Mouse (Mus musculus): ENCODE data around the gene Slc6a16. TPM values are rescaled to one million over a fixed set of nuclear protein-coding genes. Genes with fewer than 3 reads are reported as not detected.

Gene Slc6a16
- polyA plus RNA-seq (2012; fragmentation: generic; extraction: Trizol), result not detected
- long read RNA-seq, experiment 1, result 0 reads
- long read RNA-seq, experiment 2, result 0 reads

DNA sequence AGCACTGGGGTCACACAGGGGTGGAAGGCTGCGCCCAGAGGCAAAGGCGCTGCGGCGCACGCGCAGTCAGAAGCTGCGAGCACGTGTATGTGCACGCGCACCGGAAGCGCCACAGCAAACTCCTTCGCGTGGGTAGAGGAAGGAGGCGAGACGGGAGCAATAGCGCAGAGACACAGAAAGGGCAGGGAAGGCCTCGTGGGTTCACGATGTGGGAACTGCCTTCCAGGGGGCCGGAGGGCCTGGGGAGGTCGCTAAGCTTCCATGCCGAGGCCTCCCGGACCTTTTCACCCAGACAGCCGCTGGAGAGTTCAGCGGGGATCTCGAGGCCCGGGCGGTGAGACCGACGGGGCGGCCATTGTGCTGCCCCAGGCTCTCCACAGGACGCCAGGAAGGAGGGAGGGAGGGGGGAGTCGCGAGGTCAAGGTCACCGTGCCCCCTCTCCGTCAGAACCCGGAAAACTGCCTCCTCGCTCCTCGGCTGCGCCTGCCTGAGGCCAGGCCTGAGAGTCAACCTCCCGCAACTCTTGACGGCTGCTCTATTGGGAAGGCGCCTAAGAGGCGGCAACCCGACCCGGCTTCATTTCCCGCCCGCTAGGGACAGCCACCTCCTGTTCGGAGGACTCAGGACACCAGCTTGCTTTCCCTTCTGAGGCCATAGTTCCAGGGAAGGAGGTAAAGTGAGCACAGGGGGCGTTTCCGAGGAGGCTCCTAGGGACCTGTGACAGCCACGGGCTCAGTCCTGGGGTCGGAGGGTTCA, at the start of gene Slc6a16:
TSS of gene Slc6a16 (plus strand) at position 453 of the 756 bp plus-strand sequence.
- no peaks in the 10 kb centered on the region for H3K36me3 ChIP-seq (ENCODE audit: control insufficient read depth, insufficient read depth)
- no peaks in the 10 kb centered on the region for H3K79me2 ChIP-seq (ENCODE audit: control insufficient read depth, insufficient read depth)
- TF ChIP-seq MAX (IDR thresholded peaks at IDR 0.05) (no peak), MYOG (IDR thresholded peaks at IDR 0.05; ENCODE audit: control insufficient read depth, extremely low read depth, insufficient read length) (no peak), CEBPB (IDR thresholded peaks at IDR 0.05; ENCODE audit: low read depth) (no peak), FOSL1 (IDR thresholded peaks at IDR 0.05; ENCODE audit: insufficient read depth, low read length, poor library complexity, severe bottlenecking) (no peak), USF1 (IDR thresholded peaks at IDR 0.05; ENCODE audit: low read depth) (no peak), CTCF (IDR thresholded peaks at IDR 0.05; ENCODE audit: control insufficient read depth, insufficient read depth, insufficient read length) (no peak), MYOD1 (IDR thresholded peaks at IDR 0.05; ENCODE audit: control insufficient read depth, insufficient read length, low read depth) (no peak)
- H3K4me3 ChIP-seq (ENCODE audit: insufficient read depth, poor library complexity, severe bottlenecking), result no peak within 1 kb of the TSS
- no peak within 1 kb of the TSS for H3ac ChIP-seq (ENCODE audit: control insufficient read depth, insufficient read length, low read depth)
- H3K79me3 ChIP-seq (ENCODE audit: low read depth), result no peaks in the 10 kb centered on the region
- H3K27me3 ChIP-seq (ENCODE audit: control insufficient read depth, insufficient read depth, insufficient read length), result peaks cover 8% of the 10 kb centered on the region

DNA sequence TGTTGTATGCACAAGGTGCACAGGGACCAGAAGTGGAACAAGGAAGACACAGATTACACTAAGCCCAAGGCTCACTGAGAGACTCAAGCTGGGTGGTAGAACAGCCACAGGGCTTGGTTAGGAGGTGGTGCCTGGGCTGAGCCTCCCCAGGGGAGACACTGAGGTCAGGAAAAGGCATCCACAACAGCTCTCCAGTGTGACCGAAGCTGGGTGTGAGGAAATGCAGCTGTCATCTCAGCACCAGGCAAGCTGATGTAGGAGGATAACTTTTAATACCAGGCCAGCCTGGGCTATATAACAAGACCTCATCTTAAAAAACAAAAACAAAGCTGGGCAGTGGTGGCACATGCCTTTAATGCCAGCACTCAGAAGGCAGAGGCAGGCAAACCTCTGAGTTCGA, 49.7 kb upstream of the Slc6a16 start:
- Histone ChIP-seq H3K36me3 (ENCODE audit: control insufficient read depth, insufficient read depth) (no peaks in the 10 kb centered on the region), H3K79me3 (ENCODE audit: low read depth) (no peaks in the 10 kb centered on the region), H3K79me2 (ENCODE audit: control insufficient read depth, insufficient read depth) (no peaks in the 10 kb centered on the region), H3K27me3 (ENCODE audit: control insufficient read depth, insufficient read depth, insufficient read length) (peaks cover 26% of the 10 kb centered on the region), H3ac (ENCODE audit: control insufficient read depth, insufficient read length, low read depth) (no peak overlapping the region), H3K4me3 (ENCODE audit: insufficient read depth, poor library complexity, severe bottlenecking) (no peak overlapping the region)
- TF ChIP-seq MYOD1 (IDR thresholded peaks at IDR 0.05; ENCODE audit: control insufficient read depth, insufficient read length, low read depth), result peak; percentile 82
- no peak for TF ChIP-seq MYOG (IDR thresholded peaks at IDR 0.05; ENCODE audit: control insufficient read depth, extremely low read depth, insufficient read length)

GRCm38 (mm10) chr7:45191803-45192363, 49.0 kb upstream of the Slc6a16 start:
- TF ChIP-seq MYOD1 (IDR thresholded peaks at IDR 0.05; ENCODE audit: control insufficient read depth, insufficient read length, low read depth) (peak; percentile 58), FOSL1 (IDR thresholded peaks at IDR 0.05; ENCODE audit: insufficient read depth, low read length, poor library complexity, severe bottlenecking) (no peak), MYOG (IDR thresholded peaks at IDR 0.05; ENCODE audit: control insufficient read depth, extremely low read depth, insufficient read length) (no peak), CEBPB (IDR thresholded peaks at IDR 0.05; ENCODE audit: low read depth) (no peak), MAX (IDR thresholded peaks at IDR 0.05) (no peak), USF1 (IDR thresholded peaks at IDR 0.05; ENCODE audit: low read depth) (peak; percentile 7), CTCF (IDR thresholded peaks at IDR 0.05; ENCODE audit: control insufficient read depth, insufficient read depth, insufficient read length) (no peak)
- Histone ChIP-seq H3K36me3 (ENCODE audit: control insufficient read depth, insufficient read depth) (no peaks in the 10 kb centered on the region), H3ac (ENCODE audit: control insufficient read depth, insufficient read length, low read depth) (no peak overlapping the region), H3K79me3 (ENCODE audit: low read depth) (no peaks in the 10 kb centered on the region), H3K4me3 (ENCODE audit: insufficient read depth, poor library complexity, severe bottlenecking) (no peak overlapping the region), H3K27me3 (ENCODE audit: control insufficient read depth, insufficient read depth, insufficient read length) (peaks cover 20% of the 10 kb centered on the region), H3K79me2 (ENCODE audit: control insufficient read depth, insufficient read depth) (no peaks in the 10 kb centered on the region)

GRCm38 (mm10) chr7:45192585-45193310, 48.1 kb upstream of the Slc6a16 start:
- TF ChIP-seq USF1 (IDR thresholded peaks at IDR 0.05; ENCODE audit: low read depth) (no peak), CEBPB (IDR thresholded peaks at IDR 0.05; ENCODE audit: low read depth) (no peak), MAX (IDR thresholded peaks at IDR 0.05) (no peak), CTCF (IDR thresholded peaks at IDR 0.05; ENCODE audit: control insufficient read depth, insufficient read depth, insufficient read length) (no peak), MYOD1 (IDR thresholded peaks at IDR 0.05; ENCODE audit: control insufficient read depth, insufficient read length, low read depth) (no peak), MYOG (IDR thresholded peaks at IDR 0.05; ENCODE audit: control insufficient read depth, extremely low read depth, insufficient read length) (no peak), FOSL1 (IDR thresholded peaks at IDR 0.05; ENCODE audit: insufficient read depth, low read length, poor library complexity, severe bottlenecking) (no peak)
- H3ac ChIP-seq (ENCODE audit: control insufficient read depth, insufficient read length, low read depth), result no peak overlapping the region
- no peak overlapping the region for H3K4me3 ChIP-seq (ENCODE audit: insufficient read depth, poor library complexity, severe bottlenecking)
- peaks cover 16% of the 10 kb centered on the region for H3K27me3 ChIP-seq (ENCODE audit: control insufficient read depth, insufficient read depth, insufficient read length)
- H3K36me3 ChIP-seq (ENCODE audit: control insufficient read depth, insufficient read depth), result no peaks in the 10 kb centered on the region
- no peaks in the 10 kb centered on the region for H3K79me2 ChIP-seq (ENCODE audit: control insufficient read depth, insufficient read depth)
- H3K79me3 ChIP-seq (ENCODE audit: low read depth), result no peaks in the 10 kb centered on the region

DNA sequence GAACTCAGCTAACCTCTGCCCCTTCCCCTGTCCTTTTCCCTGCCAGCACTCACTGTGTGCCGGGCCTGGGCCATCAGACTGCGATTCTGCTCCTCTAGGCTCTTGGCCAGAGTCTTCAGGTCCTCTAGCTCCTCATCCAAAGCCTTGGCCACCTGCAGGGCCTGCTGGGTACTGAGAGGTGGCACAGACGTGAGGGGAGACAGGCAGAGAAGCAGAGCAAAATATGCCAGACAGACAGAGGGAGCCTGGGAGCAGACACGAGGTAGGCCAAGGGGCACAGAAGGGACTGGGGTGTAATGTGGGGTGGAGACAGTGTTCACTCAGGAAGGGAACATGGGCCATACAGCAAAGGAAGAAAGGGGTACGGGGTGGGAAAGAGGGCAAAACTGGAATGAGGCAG, 47.5 kb upstream of the Slc6a16 start:
- H3ac ChIP-seq (ENCODE audit: control insufficient read depth, insufficient read length, low read depth), result no peak overlapping the region
- no peaks in the 10 kb centered on the region for H3K79me2 ChIP-seq (ENCODE audit: control insufficient read depth, insufficient read depth)
- no peak overlapping the region for H3K4me3 ChIP-seq (ENCODE audit: insufficient read depth, poor library complexity, severe bottlenecking)
- TF ChIP-seq CTCF (IDR thresholded peaks at IDR 0.05; ENCODE audit: control insufficient read depth, insufficient read depth, insufficient read length) (no peak), USF1 (IDR thresholded peaks at IDR 0.05; ENCODE audit: low read depth) (no peak), MYOG (IDR thresholded peaks at IDR 0.05; ENCODE audit: control insufficient read depth, extremely low read depth, insufficient read length) (no peak), CEBPB (IDR thresholded peaks at IDR 0.05; ENCODE audit: low read depth) (no peak), FOSL1 (IDR thresholded peaks at IDR 0.05; ENCODE audit: insufficient read depth, low read length, poor library complexity, severe bottlenecking) (no peak), MYOD1 (IDR thresholded peaks at IDR 0.05; ENCODE audit: control insufficient read depth, insufficient read length, low read depth) (no peak), MAX (IDR thresholded peaks at IDR 0.05) (no peak)
- H3K36me3 ChIP-seq (ENCODE audit: control insufficient read depth, insufficient read depth), result no peaks in the 10 kb centered on the region
- H3K79me3 ChIP-seq (ENCODE audit: low read depth), result no peaks in the 10 kb centered on the region
- H3K27me3 ChIP-seq (ENCODE audit: control insufficient read depth, insufficient read depth, insufficient read length), result peaks cover 9% of the 10 kb centered on the region
